Mouse (Mus musculus) testis, postnatal 10 days (tissue): Measurements from ENCODE around the gene Krt18.
A peak's percentile ranks its signal among the peaks of the same experiment; 100 is the strongest.

ENCODE experiments used
- DNase-seq: peaks from one replicate; pipeline ENCODE4 v3.0.0; 2021; ENCODE audit warnings: low spot score

Gene Krt18

GRCm38 (mm10) chr15:102010569-102011245 lies 17.3 kb upstream of the Krt18 start:
- DNase-seq: no peak

GRCm38 (mm10) chr15:102012260-102012765 lies 15.7 kb upstream of the Krt18 start:
- no peak for DNase-seq

- DNase-seq: no peak
Observed at GRCm38 (mm10) chr15:102013651-102014050, 14.3 kb upstream of the Krt18 start.

GRCm38 (mm10) chr15:102014848-102015247 lies 13.1 kb upstream of the Krt18 start:
- no peak for DNase-seq

- no peak for DNase-seq
Observed at GRCm38 (mm10) chr15:102016096-102016495, 11.9 kb upstream of the Krt18 start.

- no peak for DNase-seq
Observed at GRCm38 (mm10) chr15:102016787-102017186, 11.2 kb upstream of the Krt18 start.

GRCm38 (mm10) chr15:102017918-102018463 lies 10.0 kb upstream of the Krt18 start:
- peak; percentile 78 for DNase-seq

GRCm38 (mm10) chr15:102022481-102022880 lies 5.5 kb upstream of the Krt18 start:
- DNase-seq: no peak

- DNase-seq: no peak
Observed at GRCm38 (mm10) chr15:102023888-102024287, 4.1 kb upstream of the Krt18 start.

GRCm38 (mm10) chr15:102025136-102025872 lies 2.7 kb upstream of the Krt18 start:
- DNase-seq: no peak

GRCm38 (mm10) chr15:102026430-102026829 lies 1.6 kb upstream of the Krt18 start:
- DNase-seq: no peak

GRCm38 (mm10) chr15:102034121-102035053 lies 6.4 kb downstream of the Krt18 start:
- DNase-seq: no peak

GRCm38 (mm10) chr15:102040277-102040676 lies 12.3 kb downstream of the Krt18 start:
- no peak for DNase-seq

- DNase-seq: no peak
Observed at GRCm38 (mm10) chr15:102041951-102042350, 14.0 kb downstream of the Krt18 start.

- DNase-seq: no peak
Observed at GRCm38 (mm10) chr15:102044745-102045144, 16.8 kb downstream of the Krt18 start.

GRCm38 (mm10) chr15:102045691-102046090 lies 17.7 kb downstream of the Krt18 start:
- DNase-seq: no peak

GRCm38 (mm10) chr15:102048006-102048405 lies 20.0 kb downstream of the Krt18 start:
- DNase-seq: no peak

- no peak for DNase-seq
Observed at GRCm38 (mm10) chr15:102049871-102050270, 21.9 kb downstream of the Krt18 start.

GRCm38 (mm10) chr15:102051920-102052683 lies 24.1 kb downstream of the Krt18 start:
- peak; percentile 68 for DNase-seq

- no peak for DNase-seq
Observed at GRCm38 (mm10) chr15:102056495-102057174, 28.7 kb downstream of the Krt18 start.
